Mouse (Mus musculus) neural tube, embryonic 11.5 days (tissue): ENCODE data around the gene Npm3. TPM values are rescaled to one million over a fixed set of nuclear protein-coding genes. Genes with fewer than 3 reads are reported as not detected.

Source experiments
- ATAC-seq: fragments of 200-750 bp; cut with Nextera tagmentation; 2 replicates; pipeline ENCODE4 v1.8.0; 2017; ENCODE audit warnings: moderate number of reproducible peaks, mild to moderate bottlenecking, moderate TSS enrichment, moderate library complexity; ENCODE audit not compliant: insufficient read depth, low FRiP score, low TSS enrichment
- DNase-seq: peaks from one replicate; pipeline ENCODE4 v3.0.0-alpha.2; 2015; ENCODE audit warnings: low spot score
- H3K27ac ChIP-seq: fragments of 300-500 bp; sonication (generic); 2 replicates; pipeline ENCODE4 v1.5.1; 2014; ENCODE audit warnings: low read depth, mild to moderate bottlenecking, low read length
- H3K27me3 ChIP-seq: fragments of 300-500 bp; sonication (generic); 2 replicates; pipeline ENCODE4 v1.6.1; 2014; ENCODE audit warnings: mild to moderate bottlenecking, low read length, mixed read lengths; ENCODE audit not compliant: control insufficient read depth, insufficient read depth
- H3K36me3 ChIP-seq: fragments of 300-500 bp; sonication (generic); 2 replicates; pipeline ENCODE4 v1.6.1; 2014; ENCODE audit warnings: mild to moderate bottlenecking, low read length, moderate library complexity, mixed read lengths; ENCODE audit not compliant: control insufficient read depth, insufficient read depth
- H3K4me1 ChIP-seq: fragments of 300-500 bp; sonication (generic); 2 replicates; pipeline ENCODE4 v1.6.1; 2014; ENCODE audit warnings: low read length, mixed read lengths; ENCODE audit not compliant: control insufficient read depth, insufficient read depth
- H3K4me2 ChIP-seq: fragments of 300-500 bp; sonication (generic); 2 replicates; pipeline ENCODE4 v1.6.1; 2014; ENCODE audit warnings: low read depth, mild to moderate bottlenecking, moderate library complexity
- H3K4me3 ChIP-seq: fragments of 300-500 bp; sonication (generic); 2 replicates; pipeline ENCODE4 v1.5.1; 2014; ENCODE audit warnings: low read depth, low read length
- H3K9ac ChIP-seq: fragments of 300-500 bp; sonication (generic); 2 replicates; pipeline ENCODE4 v1.6.1; 2014; ENCODE audit warnings: mild to moderate bottlenecking, low read length
- H3K9me3 ChIP-seq: fragments of 300-500 bp; sonication (generic); 2 replicates; pipeline ENCODE4 v1.6.1; 2016; ENCODE audit warnings: low read length; ENCODE audit not compliant: control insufficient read depth
- WGBS: fragments of 180-500 bp; shearing (Covaris S2); extraction: QIAGEN DNeasy Blood & Tissue Kit; methylation state at CpG from one replicate; pipeline ENCODE4 v1.1.7; 2014; 5-methylcytosine and 5-hydroxymethylcytosine counted together
- polyA plus RNA-seq: library from polyadenylated mRNA; unstranded; fragments of >200 nt; fragmentation: Nextera tagmentation; extraction: Ambion mirVana; gene quantifications from 2 replicates; pipeline ENCODE4 v1.2.1, GENCODE M21; 2014

The Npm3 gene
- polyA plus RNA-seq, 1 experiment from 2014 or later = 10.1 TPM

GRCm38 (mm10) chr19:45731658-45732057 lies 17.7 kb downstream of the Npm3 start:
- no peaks in the 10 kb centered on the region for H3K36me3 ChIP-seq
- H3K4me3 ChIP-seq = no peak overlapping the region
- ATAC-seq (no peak), DNase-seq (no peak)
- 81% methylated on average over 7 of the region's 7 CpGs for WGBS
- no peaks in the 10 kb centered on the region for H3K4me1 ChIP-seq
- H3K9me3 ChIP-seq = no peaks in the 10 kb centered on the region
- no peak overlapping the region for H3K9ac ChIP-seq
- no peak overlapping the region for H3K4me2 ChIP-seq
- peaks cover 72% of the 10 kb centered on the region for H3K27me3 ChIP-seq
- H3K27ac ChIP-seq = no peak overlapping the region

GRCm38 (mm10) chr19:45730042-45730441 lies 19.3 kb downstream of the Npm3 start:
- WGBS = 71% methylated on average over 8 of the region's 8 CpGs

GRCm38 (mm10) chr19:45727231-45727630 lies 22.2 kb downstream of the Npm3 start:
- Histone ChIP-seq H3K9me3 (no peaks in the 10 kb centered on the region), H3K9ac (no peak overlapping the region), H3K27me3 (peaks cover 33% of the 10 kb centered on the region), H3K4me1 (no peaks in the 10 kb centered on the region), H3K4me3 (no peak overlapping the region), H3K36me3 (no peaks in the 10 kb centered on the region), H3K27ac (no peak overlapping the region), H3K4me2 (no peak overlapping the region)
- 80% methylated on average over 10 of the region's 10 CpGs for WGBS
- DNase-seq (no peak), ATAC-seq (no peak)

More at GRCm38 (mm10) chr19:45730042-45730441, 19.3 kb downstream of the Npm3 start:
- no peak overlapping the region for H3K27ac ChIP-seq
- no peak overlapping the region for H3K4me3 ChIP-seq
- H3K36me3 ChIP-seq = no peaks in the 10 kb centered on the region
- peaks cover 57% of the 10 kb centered on the region for H3K27me3 ChIP-seq
- DNase-seq (peak; percentile 5), ATAC-seq (no peak)
- no peak overlapping the region for H3K9ac ChIP-seq
- no peaks in the 10 kb centered on the region for H3K4me1 ChIP-seq
- H3K9me3 ChIP-seq = no peaks in the 10 kb centered on the region
- H3K4me2 ChIP-seq = no peak overlapping the region

GRCm38 (mm10) chr19:45725677-45726277 lies 23.6 kb downstream of the Npm3 start:
- Histone ChIP-seq H3K36me3 (no peaks in the 10 kb centered on the region), H3K27me3 (peaks cover 19% of the 10 kb centered on the region), H3K9ac (no peak overlapping the region), H3K27ac (no peak overlapping the region), H3K4me2 (no peak overlapping the region), H3K4me1 (no peaks in the 10 kb centered on the region), H3K9me3 (no peaks in the 10 kb centered on the region), H3K4me3 (no peak overlapping the region)
- WGBS = 19% methylated on average over 14 of the region's 14 CpGs
- no peak for ATAC-seq
- peak; percentile 46 for DNase-seq

- no peak overlapping the region for H3K4me2 ChIP-seq
- no peak for ATAC-seq
- peaks cover 5% of the 10 kb centered on the region for H3K27me3 ChIP-seq
- no peaks in the 10 kb centered on the region for H3K4me1 ChIP-seq
- H3K4me3 ChIP-seq = no peak overlapping the region
- no peak for DNase-seq
- H3K9me3 ChIP-seq = no peaks in the 10 kb centered on the region
- no peaks in the 10 kb centered on the region for H3K36me3 ChIP-seq
- no peak overlapping the region for H3K9ac ChIP-seq
- no peak overlapping the region for H3K27ac ChIP-seq
- 75% methylated on average over 5 of the region's 5 CpGs for WGBS
These were observed 27.2 kb downstream of the Npm3 start for GRCm38 (mm10) chr19:45722188-45722587.

GRCm38 (mm10) chr19:45718286-45718685 lies 31.1 kb downstream of the Npm3 start:
- ATAC-seq = no peak
- H3K4me2 ChIP-seq = no peak overlapping the region
- H3K9me3 ChIP-seq = no peaks in the 10 kb centered on the region
- no peak overlapping the region for H3K9ac ChIP-seq
- H3K27me3 ChIP-seq = peaks cover 5% of the 10 kb centered on the region; the same call in 1 of the 2 replicates
- H3K36me3 ChIP-seq = no peaks in the 10 kb centered on the region
- DNase-seq = peak; percentile 3
- H3K4me3 ChIP-seq = no peak overlapping the region
- no peaks in the 10 kb centered on the region for H3K4me1 ChIP-seq
- H3K27ac ChIP-seq = no peak overlapping the region
- WGBS = 77% methylated on average over 3 of the region's 3 CpGs

- Histone ChIP-seq H3K9ac (peak overlapping the region; percentile 35; the same call in 1 of the 2 replicates), H3K36me3 (no peaks in the 10 kb centered on the region), H3K27me3 (peaks cover 5% of the 10 kb centered on the region; the same call in 1 of the 2 replicates), H3K4me1 (no peaks in the 10 kb centered on the region), H3K27ac (peak overlapping the region; percentile 49; the same call in 1 of the 2 replicates), H3K9me3 (no peaks in the 10 kb centered on the region), H3K4me3 (no peak overlapping the region), H3K4me2 (peak overlapping the region; percentile 32)
- WGBS = 7% methylated on average over 16 of the region's 16 CpGs
- DNase-seq = peak; percentile 72
- ATAC-seq = no peak
These were observed 31.7 kb downstream of the Npm3 start for GRCm38 (mm10) chr19:45717493-45718220.

GRCm38 (mm10) chr19:45708704-45709103 lies 40.7 kb downstream of the Npm3 start:
- Histone ChIP-seq H3K4me1 (no peaks in the 10 kb centered on the region), H3K36me3 (no peaks in the 10 kb centered on the region), H3K9ac (no peak overlapping the region), H3K27me3 (no peaks in the 10 kb centered on the region), H3K9me3 (no peaks in the 10 kb centered on the region), H3K27ac (no peak overlapping the region), H3K4me2 (no peak overlapping the region), H3K4me3 (no peak overlapping the region)
- ATAC-seq (no peak), DNase-seq (peak; percentile 1)
- 80% methylated on average over 3 of the region's 3 CpGs for WGBS
